Mouse (Mus musculus): ENCODE measurements around the gene Spp2.

DNA sequence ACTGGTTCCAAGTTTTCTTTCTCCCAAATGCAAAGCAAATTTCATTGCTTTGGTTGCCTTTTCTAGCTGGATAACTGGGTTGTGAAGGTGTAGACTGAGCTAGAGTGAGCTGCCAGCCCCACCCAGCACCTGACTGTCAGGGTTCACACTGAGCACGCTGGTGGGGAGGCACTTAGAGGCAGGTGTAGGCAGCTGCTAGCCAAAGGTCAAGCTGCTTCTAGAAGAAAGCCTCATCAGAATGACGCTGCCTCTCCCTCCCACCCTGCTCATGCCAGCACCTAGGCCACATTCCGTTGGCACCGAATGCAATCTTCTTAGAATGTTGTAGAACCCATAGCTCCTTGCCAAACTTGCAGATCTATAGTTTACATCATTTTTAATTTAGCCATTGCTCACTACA lies 1.6 kb downstream of the Spp2 start:
- TF ChIP-seq CTCF (IDR thresholded peaks at IDR 0.05; ENCODE audit: control insufficient read depth, insufficient read depth, insufficient replicate concordance, low read depth, low read length) (no peak), POLR2A (IDR thresholded peaks at IDR 0.05; ENCODE audit: control insufficient read depth, low read depth, low read length) (no peak)
